Mouse (Mus musculus) neural tube, embryonic 12.5 days (tissue): ENCODE data around the gene Irs2. TPM values are rescaled to one million over a fixed set of nuclear protein-coding genes. Genes with fewer than 3 reads are reported as not detected.

Experiments used
- ATAC-seq: fragments of 200-750 bp; cut with Nextera tagmentation; 2 replicates; pipeline ENCODE4 v1.8.0; 2017; ENCODE audit warnings: low read depth, mild to moderate bottlenecking, moderate TSS enrichment, moderate library complexity; ENCODE audit not compliant: low FRiP score
- H3K27ac ChIP-seq: fragments of 300-500 bp; sonication (generic); 2 replicates; pipeline ENCODE4 v1.5.1; 2016
- H3K27me3 ChIP-seq: fragments of 300-500 bp; sonication (generic); replicated peaks from 2 replicates; pipeline ENCODE4 v1.6.1; 2016; ENCODE audit warnings: mild to moderate bottlenecking
- H3K36me3 ChIP-seq: fragments of 300-500 bp; sonication (generic); 2 replicates; pipeline ENCODE4 v1.6.1; 2016; ENCODE audit warnings: mild to moderate bottlenecking
- H3K4me1 ChIP-seq: fragments of 300-500 bp; sonication (generic); 2 replicates; pipeline ENCODE4 v1.6.1; 2016
- H3K4me2 ChIP-seq: fragments of 300-500 bp; sonication (generic); replicated peaks from 2 replicates; pipeline ENCODE4 v1.6.1; 2016; ENCODE audit warnings: mild to moderate bottlenecking
- H3K4me3 ChIP-seq: fragments of 300-500 bp; sonication (generic); 2 replicates; pipeline ENCODE4 v1.5.1; 2016
- H3K9ac ChIP-seq: fragments of 300-500 bp; sonication (generic); 2 replicates; pipeline ENCODE4 v1.6.1; 2016; ENCODE audit warnings: mild to moderate bottlenecking
- H3K9me3 ChIP-seq: fragments of 300-500 bp; sonication (generic); 2 replicates; pipeline ENCODE4 v1.6.1; 2016; ENCODE audit warnings: mild to moderate bottlenecking
- WGBS: fragments of 180-500 bp; shearing (Covaris S2); methylation state at CpG from one replicate; pipeline ENCODE4 v1.1.7; 2016; 5-methylcytosine and 5-hydroxymethylcytosine counted together
- polyA plus RNA-seq: library from polyadenylated mRNA; unstranded; fragments of >200 nt; fragmentation: Nextera tagmentation; extraction: Ambion mirVana; gene quantifications from 2 replicates; pipeline ENCODE4 v1.2.1, GENCODE M21; 2016

Irs2 gene
- polyA plus RNA-seq, 1 experiment from 2014 or later = 9.5 TPM

DNA sequence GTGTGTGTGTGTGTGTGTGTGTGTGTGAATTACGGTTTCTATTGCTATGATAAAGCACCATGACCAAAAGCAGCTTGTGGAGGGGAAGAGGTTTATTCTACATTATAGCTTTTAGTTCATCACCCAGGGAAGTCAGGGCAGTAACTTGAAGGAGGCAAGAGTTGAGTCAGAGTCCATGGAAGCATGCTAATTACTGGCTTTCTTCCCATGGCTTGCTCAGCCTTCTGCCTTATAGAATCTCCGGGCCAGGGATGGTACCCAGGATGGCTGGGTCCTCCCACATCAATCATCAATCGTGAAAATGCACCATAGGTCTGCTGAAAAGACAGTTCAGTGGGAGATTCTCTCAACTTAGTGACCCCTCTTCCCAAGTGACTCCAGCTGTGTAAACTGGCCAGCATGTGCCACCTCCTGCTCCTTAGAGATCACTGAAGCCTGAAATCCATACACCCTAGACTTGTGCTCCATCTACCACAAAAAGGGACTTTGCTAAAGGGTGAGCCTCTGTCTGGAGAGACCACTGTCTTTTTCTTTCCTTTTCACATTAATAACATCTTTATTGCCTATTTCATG is 69.0 kb downstream of the Irs2 start:
- no peak overlapping the region for H3K27ac ChIP-seq
- H3K4me2 ChIP-seq = no peak overlapping the region
- no peaks in the 10 kb centered on the region for H3K27me3 ChIP-seq
- WGBS = 47% methylated on average over 3 of the region's 3 CpGs
- no peaks in the 10 kb centered on the region for H3K9me3 ChIP-seq
- no peak for ATAC-seq
- H3K9ac ChIP-seq = no peak overlapping the region
- peaks cover 6% of the 10 kb centered on the region; the same call in 1 of the 2 replicates for H3K4me1 ChIP-seq
- H3K4me3 ChIP-seq = no peak overlapping the region
- no peaks in the 10 kb centered on the region for H3K36me3 ChIP-seq

DNA sequence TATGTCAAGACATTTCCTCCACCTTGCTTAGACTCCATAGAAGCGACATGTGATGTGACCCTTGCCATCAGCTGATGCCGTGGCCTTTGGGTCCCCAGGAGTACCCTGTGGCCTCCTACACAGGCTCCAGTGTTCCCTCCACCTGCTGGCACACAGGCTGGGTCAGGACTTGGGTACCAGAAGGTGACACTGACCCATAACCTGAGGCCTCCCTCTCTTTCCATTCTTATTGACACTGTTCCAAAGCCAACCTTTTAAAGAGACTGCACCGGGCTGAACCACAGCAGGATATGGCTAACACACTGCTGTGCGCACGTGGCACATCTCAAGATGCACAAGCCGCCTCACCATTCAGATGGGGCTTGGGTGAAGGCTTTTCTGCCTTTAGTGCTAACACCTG is 70.0 kb downstream of the Irs2 start:
- Histone ChIP-seq H3K9me3 (no peaks in the 10 kb centered on the region), H3K9ac (no peak overlapping the region), H3K4me3 (no peak overlapping the region), H3K4me2 (no peak overlapping the region), H3K36me3 (no peaks in the 10 kb centered on the region), H3K27me3 (no peaks in the 10 kb centered on the region), H3K27ac (no peak overlapping the region), H3K4me1 (peaks cover 6% of the 10 kb centered on the region; the same call in 1 of the 2 replicates)
- 84% methylated on average over 6 of the region's 6 CpGs for WGBS
- no peak for ATAC-seq

GRCm38 (mm10) chr8:10936646-10937045 is 71.6 kb downstream of the Irs2 start:
- Histone ChIP-seq H3K9me3 (no peaks in the 10 kb centered on the region), H3K4me2 (no peak overlapping the region), H3K27ac (no peak overlapping the region), H3K4me1 (peaks cover 6% of the 10 kb centered on the region; the same call in 1 of the 2 replicates), H3K4me3 (no peak overlapping the region), H3K36me3 (no peaks in the 10 kb centered on the region), H3K9ac (no peak overlapping the region), H3K27me3 (no peaks in the 10 kb centered on the region)
- ATAC-seq = no peak
- WGBS = 80% methylated on average over 9 of the region's 9 CpGs

DNA sequence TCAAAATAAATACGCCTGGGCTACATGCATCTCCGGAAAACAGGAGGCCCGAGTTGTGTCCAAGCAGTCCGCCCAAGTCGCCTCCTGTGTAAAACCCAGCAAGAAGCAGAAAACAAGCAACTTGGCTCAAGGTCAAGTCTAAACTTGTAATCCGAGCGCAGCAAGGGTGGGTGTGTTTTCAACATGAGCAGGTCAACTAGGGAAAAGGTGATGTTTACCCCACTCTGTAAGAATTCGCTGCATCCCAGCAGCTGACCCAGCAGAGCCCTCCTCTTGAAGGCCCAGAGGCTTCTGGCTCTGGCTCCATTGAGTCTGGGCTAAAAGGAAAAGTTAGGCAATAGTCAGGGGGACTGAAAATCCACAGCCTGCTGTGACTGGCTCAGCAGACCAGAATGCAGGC is 73.0 kb downstream of the Irs2 start:
- H3K4me1 ChIP-seq = peaks cover 4% of the 10 kb centered on the region; the same call in 1 of the 2 replicates
- no peak overlapping the region for H3K4me2 ChIP-seq
- ATAC-seq = no peak
- no peaks in the 10 kb centered on the region for H3K9me3 ChIP-seq
- H3K36me3 ChIP-seq = no peaks in the 10 kb centered on the region
- no peak overlapping the region for H3K4me3 ChIP-seq
- 89% methylated on average over 8 of the region's 8 CpGs for WGBS
- H3K27me3 ChIP-seq = no peaks in the 10 kb centered on the region
- no peak overlapping the region for H3K27ac ChIP-seq
- H3K9ac ChIP-seq = no peak overlapping the region
